Mouse (Mus musculus): ENCODE measurements around the gene Gm10424. TPM values are rescaled to one million over a fixed set of nuclear protein-coding genes. Genes with fewer than 3 reads are reported as not detected.
"Not testable (repeated sequence)": the region's sequence is repeated elsewhere in the genome, so short reads cannot be mapped to it uniquely, and the experiment has no call there.

Gene Gm10424
- not detected in 2 replicates for polyA plus RNA-seq (2012; rRNA removed)

DNA sequence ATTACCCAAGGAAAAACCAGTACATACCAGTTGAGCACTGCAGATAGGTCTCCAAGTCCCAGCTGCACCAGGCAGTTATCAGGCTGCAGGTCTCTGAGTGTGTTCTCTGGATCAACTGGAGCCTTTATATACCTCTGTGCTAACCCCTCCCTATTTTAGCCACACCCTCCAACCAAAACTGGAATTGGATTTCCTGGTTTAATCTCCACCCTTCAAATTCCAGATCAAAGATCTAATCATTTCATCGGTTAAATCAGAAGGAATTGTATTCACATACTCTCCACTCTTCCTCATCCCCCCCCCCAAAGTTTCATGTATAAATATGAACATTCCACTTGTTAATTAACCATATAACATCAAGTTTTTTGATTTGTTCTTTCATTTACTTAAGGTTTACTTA, at the start of gene Gm10424:
Gm10424 (minus strand) TSS at position 101 of the 400 bp plus-strand sequence.
- H3K4me3 ChIP-seq (ENCODE audit: insufficient read depth, low read depth, low read length); H3K27ac ChIP-seq (ENCODE audit: insufficient read depth, low read depth, low read length); DNase-seq; H3K4me1 ChIP-seq (ENCODE audit: control insufficient read depth, insufficient read depth, low read length); H3K27me3 ChIP-seq (replicated peaks; ENCODE audit: control insufficient read depth, insufficient read depth, low read length); H3K36me3 ChIP-seq (ENCODE audit: control insufficient read depth, insufficient read depth, low read length): not testable (repeated sequence)
- no CpG with 5 or more reads among the region's 1 CpGs for WGBS

DNA sequence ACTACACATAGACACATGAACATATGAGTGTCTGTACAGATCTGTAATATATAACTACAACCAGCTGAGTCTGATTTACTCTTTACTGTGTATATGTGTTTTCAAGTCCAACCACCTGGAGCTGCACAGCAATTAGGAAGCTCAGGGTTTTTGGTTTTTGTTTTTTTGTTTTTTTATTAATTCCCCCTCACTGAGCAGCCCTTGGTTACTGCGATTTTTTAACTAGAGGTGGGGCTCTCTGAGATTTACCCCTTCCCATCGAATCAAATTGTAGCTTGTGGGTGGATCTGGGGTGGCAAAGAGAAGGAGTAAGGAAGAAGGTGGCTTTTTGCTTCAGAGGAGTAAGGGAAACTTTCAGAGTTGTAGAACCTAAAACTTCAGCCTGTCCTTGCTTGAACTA, 33.0 kb upstream of the Gm10424 start, which contains the start of gene Gm3259:
Gm3259 (plus strand) TSS at position 301 of the 400 bp plus-strand sequence.
- DNase-seq; H3K4me3 ChIP-seq (ENCODE audit: insufficient read depth, low read depth, low read length); H3K27ac ChIP-seq (ENCODE audit: insufficient read depth, low read depth, low read length); H3K27me3 ChIP-seq (replicated peaks; ENCODE audit: control insufficient read depth, insufficient read depth, low read length); H3K36me3 ChIP-seq (ENCODE audit: control insufficient read depth, insufficient read depth, low read length); H3K4me1 ChIP-seq (ENCODE audit: control insufficient read depth, insufficient read depth, low read length): not testable (repeated sequence)
- WGBS, result 31% methylated on average over 2 of the region's 2 CpGs

Other genes with a start within 250 kb of the Gm10424 start
- not detected in 2 replicates for gene Gm7942, start 165.8 kb downstream of the Gm10424 start, polyA plus RNA-seq (2012; rRNA removed)
- not detected in 2 replicates for gene Gm16513, start 90.1 kb downstream of the Gm10424 start, polyA plus RNA-seq (2012; rRNA removed)
- not detected in 2 replicates for gene Gm3259, start 33.1 kb upstream of the Gm10424 start, polyA plus RNA-seq (2012; rRNA removed)
- gene D5Ertd577e, start 184.0 kb upstream of the Gm10424 start, polyA plus RNA-seq (2012; rRNA removed), result not detected in 2 replicates
- not detected in 2 replicates for gene Gm3286, start 238.0 kb upstream of the Gm10424 start, polyA plus RNA-seq (2012; rRNA removed)